Mouse (Mus musculus): ENCODE results near the gene Kif11.

Kif11 gene

DNA sequence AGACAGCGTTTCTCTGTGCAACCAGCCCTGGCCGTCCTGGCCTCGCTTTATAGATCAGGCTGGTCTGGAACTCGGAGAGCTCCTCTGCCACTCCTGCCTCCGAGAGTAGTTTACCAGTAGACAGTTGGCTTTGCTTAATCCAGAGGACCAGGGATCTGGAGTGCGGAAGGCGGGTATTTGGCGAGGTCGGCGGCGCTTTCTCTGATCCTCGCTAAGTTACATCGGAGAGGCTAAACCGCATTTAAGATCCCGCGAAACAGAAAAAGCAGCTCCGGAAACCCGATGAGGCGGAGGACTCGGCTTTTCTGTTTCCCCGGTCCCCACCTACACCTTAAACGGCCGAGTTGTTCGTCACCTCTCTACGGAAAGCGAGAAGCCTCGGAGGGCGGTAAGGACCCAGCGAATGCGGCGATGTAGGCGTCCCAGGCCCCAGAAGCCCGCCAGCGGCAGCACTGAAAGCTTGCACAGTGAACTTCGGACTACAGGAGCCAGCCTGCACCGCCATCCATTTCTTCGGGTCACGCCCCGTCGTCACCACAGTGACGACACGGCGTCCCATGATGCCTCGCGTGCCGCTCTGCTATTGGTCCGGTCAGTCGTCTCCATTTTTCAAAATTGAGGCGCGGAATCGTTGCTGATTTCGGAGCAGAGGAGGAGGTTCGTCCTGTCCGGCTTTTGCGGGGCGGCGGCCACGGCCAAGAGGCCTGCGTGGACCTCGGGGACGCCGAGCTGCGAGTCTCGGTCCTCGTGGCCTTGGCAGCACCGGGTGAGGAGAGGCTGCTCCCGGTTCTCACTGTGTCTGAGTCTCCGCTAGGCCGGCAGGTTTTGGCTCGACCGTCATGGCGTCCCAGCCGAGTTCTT, at the start of gene Kif11:
Gene Kif11, plus strand, starts transcription at position 649 of the 861 bp plus-strand sequence.
- peak; percentile 95 for DNase-seq (ENCODE audit: low spot score)

DNA sequence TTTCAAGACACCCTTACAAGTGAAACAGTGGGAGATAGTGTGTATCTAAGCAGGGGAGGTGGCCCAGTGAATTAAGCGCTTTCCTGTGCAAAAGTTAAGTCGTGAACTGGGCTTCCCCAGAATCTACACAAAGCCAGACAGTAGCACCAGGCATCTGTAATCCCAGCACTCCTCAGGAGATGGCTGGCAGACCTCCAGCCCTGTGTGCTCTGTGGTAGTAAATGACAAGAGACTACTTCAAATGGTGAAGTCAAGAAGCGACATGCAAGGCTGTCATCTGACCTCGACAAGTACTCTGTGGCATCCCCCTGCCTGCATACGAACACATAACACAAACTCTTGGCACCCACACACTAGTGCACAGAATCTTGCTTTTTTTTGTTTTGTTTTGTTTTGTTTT, 49.0 kb upstream of the Kif11 start:
- no peak for DNase-seq (ENCODE audit: low spot score)

DNA sequence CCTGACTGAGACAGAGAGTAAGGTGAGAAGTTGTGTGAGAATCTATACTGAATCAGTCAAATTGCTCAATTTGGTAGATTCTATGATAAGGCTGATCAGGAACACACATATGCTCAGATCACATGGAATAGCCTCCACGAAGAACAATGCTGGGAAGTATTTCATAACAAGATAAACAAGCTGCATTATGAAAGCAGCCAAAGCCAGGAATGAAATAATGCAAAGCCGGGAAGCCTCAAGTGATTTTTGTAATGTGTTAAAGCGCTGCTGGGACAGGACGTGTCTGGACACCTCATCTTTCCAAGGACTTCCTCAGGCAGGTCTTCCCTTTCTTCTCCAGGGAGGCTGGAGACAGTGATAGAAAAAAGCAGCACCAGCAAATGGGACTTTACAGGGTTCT, 43.5 kb upstream of the Kif11 start:
- no peak for DNase-seq (ENCODE audit: low spot score)

GRCm38 (mm10) chr19:37333357-37333756, 42.8 kb upstream of the Kif11 start:
- no peak for DNase-seq (ENCODE audit: low spot score)

DNA sequence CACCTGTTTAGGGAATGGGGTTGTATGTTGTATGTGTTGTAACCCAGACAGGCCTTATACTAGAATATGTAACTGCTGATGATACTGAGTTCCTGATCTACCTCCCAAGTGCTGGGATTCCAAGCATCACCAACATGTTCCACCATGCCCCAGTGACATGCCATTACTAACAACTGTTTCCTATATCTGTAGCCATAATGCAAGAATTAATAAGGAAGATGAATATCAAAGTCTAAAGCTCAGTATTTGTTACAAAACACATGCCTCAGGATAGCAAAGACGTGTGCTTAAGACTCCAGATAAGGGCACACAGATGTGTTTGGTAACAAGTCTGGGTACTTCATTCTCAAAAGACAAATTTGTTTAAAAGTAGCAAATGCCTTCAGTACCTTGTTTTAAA, 40.8 kb upstream of the Kif11 start:
- DNase-seq (ENCODE audit: low spot score): no peak

DNA sequence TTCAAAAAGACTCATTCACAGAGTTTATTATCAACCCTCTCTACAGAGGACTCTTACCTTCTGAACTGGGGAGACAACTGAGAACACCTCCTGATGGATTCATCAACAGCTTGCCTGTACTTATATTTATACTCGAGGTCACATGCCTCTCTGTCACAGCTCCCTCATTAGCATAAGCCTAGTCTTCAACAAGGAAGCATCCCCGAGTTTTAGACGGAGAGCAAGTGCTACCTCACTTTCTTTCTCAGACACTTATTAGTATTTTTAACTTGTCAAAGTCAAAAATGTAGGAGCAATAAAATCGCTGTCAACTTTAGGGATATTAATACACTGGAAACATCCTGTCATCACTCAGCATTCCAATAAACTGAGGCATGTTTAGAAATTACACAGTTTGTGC, 38.5 kb upstream of the Kif11 start, which contains the start of gene Ide:
Gene Ide, minus strand, starts transcription at position 101 of the 400 bp plus-strand sequence.
- DNase-seq (ENCODE audit: low spot score): no peak

GRCm38 (mm10) chr19:37340495-37340894, 35.7 kb upstream of the Kif11 start:
- no peak for DNase-seq (ENCODE audit: low spot score)

DNA sequence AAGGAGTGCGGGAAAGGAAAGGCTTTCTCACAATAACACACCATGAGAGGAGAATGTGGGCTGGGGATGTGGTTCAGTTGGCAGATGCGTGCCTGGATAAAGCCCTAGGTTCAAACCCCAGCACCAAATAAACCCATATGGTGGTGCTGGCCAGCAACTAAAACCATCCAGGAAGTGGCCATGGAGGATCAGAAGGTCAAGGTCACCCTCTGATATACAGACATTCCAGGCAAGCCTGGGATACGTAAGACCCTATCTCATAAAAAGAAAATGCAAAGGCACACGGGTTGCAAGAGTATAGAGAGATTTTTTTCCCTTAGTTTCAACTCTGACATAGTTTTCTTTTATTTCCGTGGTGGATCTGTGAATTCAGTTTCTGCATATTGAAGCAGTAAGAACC, 35.3 kb upstream of the Kif11 start:
- DNase-seq (ENCODE audit: low spot score): no peak

DNA sequence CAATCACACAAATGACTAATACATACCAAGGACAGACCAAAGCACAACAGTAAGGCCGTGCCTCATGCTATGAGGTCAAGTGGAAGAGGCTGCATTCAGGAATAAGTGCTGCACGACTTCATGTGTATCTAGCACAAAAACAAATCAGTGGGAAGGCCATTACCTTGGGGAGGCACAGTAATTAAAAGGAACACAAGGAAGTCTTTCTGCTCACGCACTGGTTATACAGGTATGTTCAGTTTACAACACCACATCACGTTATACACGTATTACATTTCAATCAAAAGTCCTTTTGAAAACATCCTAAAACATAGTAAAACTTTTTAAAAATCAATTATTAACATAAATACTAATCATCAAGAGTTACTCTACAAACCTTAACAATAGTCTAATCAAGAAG, 32.3 kb upstream of the Kif11 start:
- no peak for DNase-seq (ENCODE audit: low spot score)

GRCm38 (mm10) chr19:37346258-37346657, 29.9 kb upstream of the Kif11 start:
- no peak for DNase-seq (ENCODE audit: low spot score)

DNA sequence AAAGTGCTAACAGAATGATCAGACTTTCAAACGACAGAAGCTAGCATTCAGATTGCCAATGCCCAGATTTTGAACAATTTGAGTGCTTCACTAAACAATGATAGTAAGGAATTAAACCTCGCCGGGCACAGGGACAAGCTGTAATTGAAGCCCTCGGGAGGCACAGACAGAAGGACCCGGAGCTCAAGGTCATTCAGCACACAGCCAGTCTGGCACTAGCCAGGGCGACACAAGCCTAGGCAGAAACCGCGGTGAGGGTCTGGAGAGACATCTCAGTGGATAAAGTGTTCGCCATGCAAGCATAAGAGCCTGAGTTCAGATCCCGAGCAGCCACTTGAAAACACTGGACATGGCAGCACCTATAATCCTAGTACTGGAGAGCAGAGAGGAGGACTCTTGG, 27.9 kb upstream of the Kif11 start:
- DNase-seq (ENCODE audit: low spot score): no peak

GRCm38 (mm10) chr19:37348952-37349351, 27.3 kb upstream of the Kif11 start:
- no peak for DNase-seq (ENCODE audit: low spot score)

DNA sequence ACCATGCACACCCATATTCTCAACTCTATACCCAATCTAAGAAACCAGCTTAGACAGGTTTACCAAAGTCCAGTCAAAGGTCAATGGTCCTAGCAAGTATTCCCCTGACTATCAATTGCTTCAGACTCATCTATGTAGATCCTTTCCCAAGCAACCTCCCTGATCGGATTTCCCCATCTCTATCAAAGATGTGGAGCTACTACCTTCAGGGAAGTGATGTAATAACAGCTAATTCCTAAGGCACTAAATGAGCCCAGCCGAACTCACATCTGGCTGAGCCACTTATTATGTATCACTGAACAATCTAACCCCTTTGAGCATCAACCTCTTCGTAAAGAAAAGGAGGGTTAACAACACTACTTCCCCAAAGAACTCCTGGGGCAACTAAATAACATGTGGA, 23.4 kb upstream of the Kif11 start:
- DNase-seq (ENCODE audit: low spot score): no peak

- no peak for DNase-seq (ENCODE audit: low spot score)
Observed at GRCm38 (mm10) chr19:37353331-37353730, 22.9 kb upstream of the Kif11 start.

GRCm38 (mm10) chr19:37360044-37360443, 16.2 kb upstream of the Kif11 start:
- no peak for DNase-seq (ENCODE audit: low spot score)

DNA sequence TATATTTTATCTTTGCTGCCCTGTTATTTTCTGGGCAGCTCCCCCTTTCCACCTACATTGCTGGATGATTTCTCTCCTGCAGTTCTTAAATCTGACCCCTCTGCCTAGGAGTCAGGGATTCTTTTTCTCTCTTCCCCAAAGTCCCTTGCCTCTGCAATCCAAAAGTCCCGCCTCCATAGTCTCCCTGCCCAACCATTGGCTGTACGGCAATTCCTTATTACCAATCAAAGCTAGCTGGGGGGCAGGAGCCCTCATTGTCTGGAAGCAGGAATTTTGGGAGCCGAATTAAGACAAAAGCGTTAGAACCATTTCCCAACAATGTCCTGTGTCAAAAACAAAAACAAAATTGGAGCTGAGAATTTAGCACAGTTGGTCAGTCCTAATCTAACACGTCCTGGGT, 13.7 kb upstream of the Kif11 start:
- DNase-seq (ENCODE audit: low spot score): no peak

DNA sequence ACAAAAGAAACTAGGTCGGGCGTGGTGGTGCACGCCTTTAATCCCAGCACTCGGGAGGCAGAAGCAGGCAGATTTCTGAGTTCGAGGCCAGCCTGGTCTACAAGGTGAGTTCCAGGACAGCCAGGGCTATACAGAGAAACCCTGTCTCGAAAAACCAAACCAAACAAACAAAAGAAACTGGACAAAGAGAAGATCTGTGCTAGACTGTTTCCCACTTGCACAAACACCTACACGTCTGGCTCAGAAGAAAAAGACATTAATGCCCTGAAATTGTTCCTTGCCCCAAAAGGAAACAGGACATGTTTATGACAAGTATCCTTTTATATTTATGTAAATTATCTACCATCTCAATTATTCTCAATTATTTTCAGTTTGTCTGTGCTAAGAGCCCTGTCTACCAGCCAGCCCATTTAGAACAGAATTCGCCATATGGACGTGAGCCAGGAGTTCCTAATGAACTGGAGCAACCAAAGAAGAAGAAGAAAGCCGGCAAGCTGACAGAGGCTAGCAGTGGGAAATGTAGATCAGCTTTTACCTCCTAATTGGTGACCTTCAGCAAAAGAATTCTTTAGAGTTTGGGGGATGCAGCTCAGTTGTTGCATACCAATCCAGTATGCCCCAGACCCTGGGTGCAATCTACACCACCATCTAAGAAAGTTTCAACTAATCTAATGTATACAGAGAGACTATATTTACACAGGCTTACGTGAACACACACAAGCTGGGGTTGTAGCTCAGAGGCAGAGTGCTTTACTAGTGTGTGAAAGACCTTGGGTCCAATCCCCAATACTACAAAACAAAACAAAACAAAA, 12.9 kb upstream of the Kif11 start:
- no peak for DNase-seq (ENCODE audit: low spot score)

DNA sequence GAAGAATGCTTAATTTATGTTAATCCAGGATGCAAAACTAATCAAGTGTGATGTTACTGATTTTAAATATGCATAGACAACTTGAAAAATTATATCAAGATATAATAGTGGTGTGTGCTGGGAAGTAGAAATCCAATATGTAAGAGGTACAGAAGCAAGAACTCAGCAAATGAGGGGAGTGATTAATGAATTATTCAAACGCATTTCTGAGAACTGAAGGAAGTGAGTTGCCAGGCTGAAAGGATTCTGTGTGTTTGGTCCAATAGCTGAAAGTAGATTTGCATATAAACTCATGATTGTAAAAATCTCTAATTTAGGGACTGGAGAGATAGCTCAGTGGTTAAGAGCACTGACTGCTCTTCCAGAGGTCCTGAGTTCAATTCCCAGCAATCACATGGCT, 7.2 kb upstream of the Kif11 start:
- no peak for DNase-seq (ENCODE audit: low spot score)

- no peak for DNase-seq (ENCODE audit: low spot score)
Observed at GRCm38 (mm10) chr19:37369921-37370320, 6.3 kb upstream of the Kif11 start.

DNA sequence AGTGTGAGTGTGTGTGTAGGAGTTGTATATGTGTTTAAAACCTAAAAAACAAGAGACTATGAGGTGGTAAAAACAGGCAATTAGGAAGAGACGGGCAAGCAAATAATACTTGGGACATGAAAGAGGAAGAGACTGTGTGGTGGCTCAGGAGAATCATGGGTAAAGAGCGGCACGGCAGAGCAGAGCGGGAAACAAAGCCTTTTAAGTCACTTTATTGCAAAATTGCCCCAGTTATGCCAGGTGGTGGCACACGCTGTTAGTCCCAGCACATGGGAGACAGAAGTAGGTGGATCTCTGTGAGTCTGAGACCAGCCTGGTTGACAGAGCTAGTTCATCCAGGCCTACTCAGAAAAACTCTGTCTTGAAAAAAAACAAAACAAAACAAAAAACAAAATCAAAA, 5.8 kb upstream of the Kif11 start:
- no peak for DNase-seq (ENCODE audit: low spot score)

DNA sequence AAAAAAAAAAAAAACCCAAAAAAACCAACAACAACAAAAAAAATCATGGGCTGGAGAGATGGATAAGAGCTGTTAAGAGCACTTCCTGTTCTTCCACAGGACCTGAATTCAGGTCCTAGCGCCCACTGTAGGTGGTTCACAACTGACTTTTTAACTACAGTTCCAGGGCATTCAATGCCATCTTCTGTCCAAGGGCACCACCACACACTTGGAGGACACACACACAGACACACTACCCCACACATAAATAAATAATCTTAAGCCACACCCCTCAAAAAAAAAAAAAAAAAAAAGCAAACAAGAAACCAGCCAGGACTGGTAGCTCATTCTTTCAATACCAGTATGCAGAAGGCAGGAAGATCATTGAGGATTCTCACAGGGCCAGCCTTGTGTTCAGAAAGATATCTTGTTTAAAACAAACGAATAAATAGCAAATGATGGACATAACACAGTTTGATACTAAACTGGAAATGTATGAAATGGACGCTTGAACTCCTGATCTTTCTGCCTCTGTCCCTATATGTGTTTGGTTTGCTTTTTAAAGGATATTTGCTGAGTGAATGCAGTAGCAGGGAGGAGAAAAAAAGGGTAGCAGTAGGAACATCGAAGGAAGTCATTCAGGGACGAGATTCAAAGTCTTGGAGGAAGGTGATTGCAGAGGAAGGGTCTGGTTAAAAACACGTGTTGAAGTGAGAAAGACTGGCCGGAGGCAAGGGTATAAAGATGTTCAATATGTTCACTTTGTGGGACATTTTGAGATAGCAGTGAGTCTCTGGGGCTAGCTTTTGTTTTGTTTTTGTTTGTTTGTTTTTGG, 1.1 kb upstream of the Kif11 start:
- DNase-seq (ENCODE audit: low spot score): peak; percentile 10

- no peak for DNase-seq (ENCODE audit: low spot score)
Observed at GRCm38 (mm10) chr19:37376841-37377240, 638 bp downstream of the Kif11 start.
